Mouse (Mus musculus) kidney, embryonic 14.5 days (tissue): Measurements from ENCODE around the gene Tmem220. TPM values are rescaled to one million over a fixed set of nuclear protein-coding genes. Genes with fewer than 3 reads are reported as not detected.
A peak's percentile ranks its signal among the peaks of the same experiment; 100 is the strongest.

Source experiments
- ATAC-seq: fragments of 200-750 bp; cut with Nextera tagmentation; 2 replicates; pipeline ENCODE4 v1.8.0; 2017; ENCODE audit warnings: moderate number of reproducible peaks, mild to moderate bottlenecking, moderate TSS enrichment, moderate library complexity; ENCODE audit not compliant: low FRiP score, low TSS enrichment
- H3K27ac ChIP-seq: fragments of 300-500 bp; sonication (generic); 2 replicates; pipeline ENCODE4 v1.5.1; 2014; ENCODE audit warnings: low read depth, mild to moderate bottlenecking, low read length, moderate library complexity, mixed read lengths
- H3K27me3 ChIP-seq: fragments of 300-500 bp; sonication (generic); 2 replicates; pipeline ENCODE4 v1.6.1; 2014; ENCODE audit warnings: mild to moderate bottlenecking, low read length; ENCODE audit not compliant: control insufficient read depth, insufficient read depth
- H3K36me3 ChIP-seq: fragments of 300-500 bp; sonication (generic); 2 replicates; pipeline ENCODE4 v1.6.1; 2014; ENCODE audit warnings: low read length, mixed read lengths; ENCODE audit not compliant: control insufficient read depth, insufficient read depth
- H3K4me1 ChIP-seq: fragments of 300-500 bp; sonication (generic); 2 replicates; pipeline ENCODE4 v1.6.1; 2014; ENCODE audit warnings: low read length, mixed read lengths; ENCODE audit not compliant: control insufficient read depth, insufficient read depth
- H3K4me2 ChIP-seq: fragments of 300-500 bp; sonication (generic); replicated peaks from 2 replicates; pipeline ENCODE4 v1.6.1; 2014; ENCODE audit warnings: low read depth, mild to moderate bottlenecking, low read length
- H3K4me3 ChIP-seq: fragments of 300-500 bp; sonication (generic); 2 replicates; pipeline ENCODE4 v1.5.1; 2014; ENCODE audit warnings: mild to moderate bottlenecking, low read length
- H3K9ac ChIP-seq: fragments of 300-500 bp; sonication (generic); 2 replicates; pipeline ENCODE4 v1.6.1; 2014; ENCODE audit warnings: low read depth, mild to moderate bottlenecking, low read length, moderate library complexity
- H3K9me3 ChIP-seq: fragments of 300-500 bp; sonication (generic); 2 replicates; pipeline ENCODE4 v1.6.1; 2016; ENCODE audit warnings: low read length; ENCODE audit not compliant: control insufficient read depth
- WGBS: fragments of 180-500 bp; shearing (Covaris S2); extraction: QIAGEN DNeasy Blood & Tissue Kit; methylation state at CpG from one replicate; pipeline ENCODE4 v1.1.7; 2014; 5-methylcytosine and 5-hydroxymethylcytosine counted together
- polyA plus RNA-seq: library from polyadenylated mRNA; unstranded; fragments of >200 nt; fragmentation: Nextera tagmentation; extraction: Ambion mirVana; gene quantifications from 2 replicates; pipeline ENCODE4 v1.2.1, GENCODE M21; 2014

The Tmem220 gene
- polyA plus RNA-seq, 1 experiment from 2014 or later: 1.7 TPM

- no peak overlapping the region for H3K9ac ChIP-seq
- H3K27ac ChIP-seq: no peak overlapping the region
- H3K36me3 ChIP-seq: no peaks in the 10 kb centered on the region; the same call in 1 of the 2 replicates
Observed at GRCm38 (mm10) chr11:67047199-67047598, 22.2 kb downstream of the Tmem220 start.

GRCm38 (mm10) chr11:67048496-67048895, 23.5 kb downstream of the Tmem220 start:
- H3K4me2 ChIP-seq: no peak overlapping the region
- peaks cover 5% of the 10 kb centered on the region; the same call in 1 of the 2 replicates for H3K4me1 ChIP-seq
- no peak overlapping the region for H3K27ac ChIP-seq
- no peak overlapping the region for H3K4me3 ChIP-seq
- no peak overlapping the region for H3K9ac ChIP-seq
- H3K36me3 ChIP-seq: no peaks in the 10 kb centered on the region; the same call in 1 of the 2 replicates
- H3K27me3 ChIP-seq: no peaks in the 10 kb centered on the region
- H3K9me3 ChIP-seq: no peaks in the 10 kb centered on the region
- 88% methylated on average over 8 of the region's 8 CpGs for WGBS
- no peak for ATAC-seq

More at GRCm38 (mm10) chr11:67047199-67047598, 22.2 kb downstream of the Tmem220 start:
- H3K4me2 ChIP-seq: no peak overlapping the region
- H3K4me3 ChIP-seq: no peak overlapping the region
- WGBS: 92% methylated on average over 5 of the region's 5 CpGs
- H3K27me3 ChIP-seq: no peaks in the 10 kb centered on the region
- H3K4me1 ChIP-seq: no peaks in the 10 kb centered on the region; the same call in 1 of the 2 replicates
- no peaks in the 10 kb centered on the region for H3K9me3 ChIP-seq
- ATAC-seq: no peak

GRCm38 (mm10) chr11:67049256-67049655, 24.3 kb downstream of the Tmem220 start:
- no peak overlapping the region for H3K4me2 ChIP-seq
- no peaks in the 10 kb centered on the region; the same call in 1 of the 2 replicates for H3K36me3 ChIP-seq
- no peak overlapping the region for H3K27ac ChIP-seq
- ATAC-seq: no peak
- H3K4me1 ChIP-seq: peaks cover 11% of the 10 kb centered on the region; the same call in 1 of the 2 replicates
- H3K27me3 ChIP-seq: no peaks in the 10 kb centered on the region
- H3K9me3 ChIP-seq: no peaks in the 10 kb centered on the region
- no peak overlapping the region for H3K9ac ChIP-seq
- H3K4me3 ChIP-seq: no peak overlapping the region
- 92% methylated on average over 3 of the region's 3 CpGs for whole genome bisulfite sequencing

- Histone ChIP-seq H3K9me3 (no peaks in the 10 kb centered on the region), H3K9ac (peak overlapping the region; percentile 81), H3K36me3 (peaks cover 13% of the 10 kb centered on the region), H3K4me1 (peaks cover 11% of the 10 kb centered on the region; the same call in 1 of the 2 replicates), H3K4me3 (peak overlapping the region; percentile 91), H3K27ac (peak overlapping the region; percentile 71; the same call in 1 of the 2 replicates), H3K4me2 (peak overlapping the region; percentile 64), H3K27me3 (no peaks in the 10 kb centered on the region)
- peak; percentile 56 for ATAC-seq
- WGBS: 7% methylated on average over 16 of the region's 16 CpGs
Observed at GRCm38 (mm10) chr11:67051676-67052320, 26.8 kb downstream of the Tmem220 start.

GRCm38 (mm10) chr11:67052321-67052952, 27.5 kb downstream of the Tmem220 start, which contains the start of the genes Adprm and Sco1:
Gene Adprm, minus strand, starts transcription at chr11:67052594.
Gene Sco1, plus strand, starts transcription at chr11:67052670.
- no peaks in the 10 kb centered on the region for H3K9me3 ChIP-seq
- peaks cover 20% of the 10 kb centered on the region for H3K36me3 ChIP-seq
- H3K27me3 ChIP-seq: no peaks in the 10 kb centered on the region
- H3K4me1 ChIP-seq: peaks cover 11% of the 10 kb centered on the region; the same call in 1 of the 2 replicates
- under 1% methylated on average over 50 of the region's 50 CpGs for WGBS
- peak within 1 kb of the TSS; percentile 81 for H3K9ac ChIP-seq
- H3K27ac ChIP-seq: peak within 1 kb of the TSS; percentile 71; the same call in 1 of the 2 replicates
- ATAC-seq: peak; percentile 92
- peak within 1 kb of the TSS; percentile 91 for H3K4me3 ChIP-seq
- H3K4me2 ChIP-seq: peak within 1 kb of the TSS; percentile 64

- Histone ChIP-seq H3K4me2 (no peak overlapping the region), H3K4me1 (peaks cover 11% of the 10 kb centered on the region; the same call in 1 of the 2 replicates), H3K9ac (no peak overlapping the region), H3K27ac (no peak overlapping the region), H3K36me3 (peaks cover 38% of the 10 kb centered on the region), H3K27me3 (no peaks in the 10 kb centered on the region), H3K9me3 (no peaks in the 10 kb centered on the region), H3K4me3 (no peak overlapping the region)
- WGBS: 93% methylated on average over 8 of the region's 8 CpGs
- no peak for ATAC-seq
Observed at GRCm38 (mm10) chr11:67054754-67055365, 29.9 kb downstream of the Tmem220 start.

GRCm38 (mm10) chr11:67061311-67061710, 36.4 kb downstream of the Tmem220 start:
- no peaks in the 10 kb centered on the region for H3K9me3 ChIP-seq
- no peak overlapping the region for H3K4me2 ChIP-seq
- 97% methylated on average over 2 of the region's 2 CpGs for WGBS
- H3K27me3 ChIP-seq: no peaks in the 10 kb centered on the region
- no peak overlapping the region for H3K9ac ChIP-seq
- no peak overlapping the region for H3K27ac ChIP-seq
- peaks cover 81% of the 10 kb centered on the region for H3K36me3 ChIP-seq
- H3K4me3 ChIP-seq: no peak overlapping the region
- H3K4me1 ChIP-seq: no peaks in the 10 kb centered on the region
- ATAC-seq: no peak

- Histone ChIP-seq H3K27ac (no peak overlapping the region), H3K9me3 (no peaks in the 10 kb centered on the region), H3K4me3 (no peak overlapping the region), H3K27me3 (no peaks in the 10 kb centered on the region), H3K4me2 (no peak overlapping the region), H3K4me1 (no peaks in the 10 kb centered on the region), H3K9ac (no peak overlapping the region), H3K36me3 (peaks cover 71% of the 10 kb centered on the region)
- ATAC-seq: no peak
- WGBS: 92% methylated on average over 3 of the region's 3 CpGs
Observed at GRCm38 (mm10) chr11:67062726-67063125, 37.8 kb downstream of the Tmem220 start.
